Mouse (Mus musculus) olfactory bulb, adult 2 months (tissue): ENCODE data around the gene Phf11b.

ENCODE experiments used
- CTCF ChIP-seq: fragments of 200-500 bp; IDR thresholded peaks from 2 replicates; pipeline ENCODE4 v1.5.1; 2012; ENCODE audit warnings: low read depth, mild to moderate bottlenecking, low read length, moderate library complexity; ENCODE audit not compliant: insufficient read depth
- POLR2A ChIP-seq: fragments of 200-500 bp; IDR thresholded peaks from 2 replicates; pipeline ENCODE4 v1.6.1; 2012; ENCODE audit warnings: mild to moderate bottlenecking, low read depth, low read length, moderate library complexity; ENCODE audit not compliant: insufficient read depth

- TF ChIP-seq CTCF (no peak), POLR2A (no peak)
Observed at GRCm38 (mm10) chr14:59366386-59367105, 25.4 kb upstream of the Phf11b start.
